Mouse (Mus musculus): ENCODE measurements at regions not wholly inside any gene's neighbourhood (a gene's known extent, or its start where the extent isn't known, plus 50 kb on each side); places are given as distances from the start of the nearest gene placed in this dataset.

- no peaks in the 10 kb centered on the region for H3K36me3 ChIP-seq (replicated peaks)
- no peaks in the 10 kb centered on the region for H3K4me1 ChIP-seq
- no peak for DNase-seq (ENCODE audit: low spot score)
- H3K27ac ChIP-seq (replicated peaks): no peak overlapping the region
- no peak overlapping the region for H3K4me3 ChIP-seq
- WGBS: 75% methylated on average over 5 of the region's 5 CpGs
- no peaks in the 10 kb centered on the region for H3K27me3 ChIP-seq (replicated peaks; ENCODE audit: low read depth, poor library complexity, severe bottlenecking)
- H3K9me3 ChIP-seq: no peaks in the 10 kb centered on the region
Observed at GRCm38 (mm10) chr13:72023666-72024065, 60.1 kb upstream of the Irx1 start.

- Histone ChIP-seq H3K4me1 (no peaks in the 10 kb centered on the region), H3K4me3 (no peak overlapping the region), H3K9me3 (no peaks in the 10 kb centered on the region), H3K36me3 (replicated peaks) (no peaks in the 10 kb centered on the region), H3K27me3 (replicated peaks; ENCODE audit: low read depth, poor library complexity, severe bottlenecking) (no peaks in the 10 kb centered on the region), H3K27ac (replicated peaks) (no peak overlapping the region)
- 86% methylated on average over 5 of the region's 5 CpGs for WGBS
- DNase-seq (ENCODE audit: low spot score): no peak
Observed at GRCm38 (mm10) chr13:72043930-72044470, 80.5 kb upstream of the Irx1 start.

GRCm38 (mm10) chr13:72056469-72056868 lies 92.9 kb upstream of the Irx1 start:
- Histone ChIP-seq H3K4me1 (peaks cover 4% of the 10 kb centered on the region), H3K4me3 (no peak overlapping the region), H3K27ac (replicated peaks) (no peak overlapping the region), H3K27me3 (replicated peaks; ENCODE audit: low read depth, poor library complexity, severe bottlenecking) (no peaks in the 10 kb centered on the region; the same call in 1 of the 2 replicates), H3K9me3 (no peaks in the 10 kb centered on the region), H3K36me3 (replicated peaks) (no peaks in the 10 kb centered on the region)
- WGBS: 95% methylated on average over 3 of the region's 3 CpGs
- DNase-seq (ENCODE audit: low spot score): no peak

GRCm38 (mm10) chr13:72061659-72062058 lies 98.1 kb upstream of the Irx1 start:
- no peaks in the 10 kb centered on the region for H3K9me3 ChIP-seq
- H3K4me3 ChIP-seq: no peak overlapping the region
- peaks cover 22% of the 10 kb centered on the region for H3K4me1 ChIP-seq
- 21% methylated on average over 6 of the region's 6 CpGs for WGBS
- H3K27ac ChIP-seq (replicated peaks): no peak overlapping the region
- peak; percentile 15 for DNase-seq (ENCODE audit: low spot score)
- peaks cover 9% of the 10 kb centered on the region; the same call in 1 of the 2 replicates for H3K27me3 ChIP-seq (replicated peaks; ENCODE audit: low read depth, poor library complexity, severe bottlenecking)
- H3K36me3 ChIP-seq (replicated peaks): no peaks in the 10 kb centered on the region

GRCm38 (mm10) chr13:72063278-72063761 lies 99.8 kb upstream of the Irx1 start:
- Histone ChIP-seq H3K36me3 (replicated peaks) (no peaks in the 10 kb centered on the region), H3K9me3 (no peaks in the 10 kb centered on the region), H3K27ac (replicated peaks) (no peak overlapping the region), H3K4me1 (peaks cover 22% of the 10 kb centered on the region), H3K4me3 (no peak overlapping the region), H3K27me3 (replicated peaks; ENCODE audit: low read depth, poor library complexity, severe bottlenecking) (peaks cover 9% of the 10 kb centered on the region; the same call in 1 of the 2 replicates)
- WGBS: 34% methylated on average over 5 of the region's 5 CpGs
- DNase-seq (ENCODE audit: low spot score): peak; percentile 27

GRCm38 (mm10) chr13:72096585-72096984 lies 133.1 kb upstream of the Irx1 start:
- no peaks in the 10 kb centered on the region for H3K9me3 ChIP-seq
- DNase-seq (ENCODE audit: low spot score): no peak
- H3K4me3 ChIP-seq: no peak overlapping the region
- 46% methylated on average over 5 of the region's 5 CpGs for WGBS
- H3K27ac ChIP-seq (replicated peaks): no peak overlapping the region
- no peaks in the 10 kb centered on the region for H3K27me3 ChIP-seq (replicated peaks; ENCODE audit: low read depth, poor library complexity, severe bottlenecking)
- no peaks in the 10 kb centered on the region for H3K4me1 ChIP-seq
- H3K36me3 ChIP-seq (replicated peaks): no peaks in the 10 kb centered on the region

- Histone ChIP-seq H3K27ac (replicated peaks) (no peak overlapping the region), H3K4me3 (no peak overlapping the region), H3K36me3 (replicated peaks) (no peaks in the 10 kb centered on the region), H3K27me3 (replicated peaks; ENCODE audit: low read depth, poor library complexity, severe bottlenecking) (no peaks in the 10 kb centered on the region), H3K4me1 (no peaks in the 10 kb centered on the region), H3K9me3 (no peaks in the 10 kb centered on the region)
- DNase-seq (ENCODE audit: low spot score): no peak
- 72% methylated on average over 8 of the region's 8 CpGs for WGBS
Observed at GRCm38 (mm10) chr13:72097268-72097667, 133.7 kb upstream of the Irx1 start.

- Histone ChIP-seq H3K27ac (replicated peaks) (no peak overlapping the region), H3K4me3 (no peak overlapping the region), H3K36me3 (replicated peaks) (no peaks in the 10 kb centered on the region), H3K27me3 (replicated peaks; ENCODE audit: low read depth, poor library complexity, severe bottlenecking) (no peaks in the 10 kb centered on the region), H3K4me1 (no peaks in the 10 kb centered on the region), H3K9me3 (no peaks in the 10 kb centered on the region)
- 89% methylated on average over 11 of the region's 11 CpGs for WGBS
- no peak for DNase-seq (ENCODE audit: low spot score)
Observed at GRCm38 (mm10) chr13:72097811-72098210, 134.3 kb upstream of the Irx1 start.

GRCm38 (mm10) chr13:72100741-72101140 lies 137.2 kb upstream of the Irx1 start:
- DNase-seq (ENCODE audit: low spot score): no peak
- H3K27ac ChIP-seq (replicated peaks): no peak overlapping the region
- H3K27me3 ChIP-seq (replicated peaks; ENCODE audit: low read depth, poor library complexity, severe bottlenecking): no peaks in the 10 kb centered on the region
- no peaks in the 10 kb centered on the region for H3K9me3 ChIP-seq
- H3K36me3 ChIP-seq (replicated peaks): no peaks in the 10 kb centered on the region
- WGBS: 82% methylated on average over 5 of the region's 5 CpGs
- H3K4me3 ChIP-seq: no peak overlapping the region
- H3K4me1 ChIP-seq: no peaks in the 10 kb centered on the region

GRCm38 (mm10) chr13:72108666-72109065 lies 145.1 kb upstream of the Irx1 start:
- Histone ChIP-seq H3K36me3 (replicated peaks) (no peaks in the 10 kb centered on the region), H3K27ac (replicated peaks) (no peak overlapping the region), H3K27me3 (replicated peaks; ENCODE audit: low read depth, poor library complexity, severe bottlenecking) (no peaks in the 10 kb centered on the region; the same call in 1 of the 2 replicates), H3K4me1 (no peaks in the 10 kb centered on the region), H3K4me3 (no peak overlapping the region), H3K9me3 (no peaks in the 10 kb centered on the region)
- 80% methylated on average over 1 of the region's 1 CpGs for WGBS
- DNase-seq (ENCODE audit: low spot score): no peak

GRCm38 (mm10) chr13:72113942-72114341 lies 150.4 kb upstream of the Irx1 start:
- WGBS: 86% methylated on average over 4 of the region's 4 CpGs
- DNase-seq (ENCODE audit: low spot score): no peak
- H3K27ac ChIP-seq (replicated peaks): no peak overlapping the region

GRCm38 (mm10) chr13:72114776-72115663 lies 151.5 kb upstream of the Irx1 start:
- Histone ChIP-seq H3K9me3 (no peaks in the 10 kb centered on the region), H3K4me3 (no peak overlapping the region), H3K27ac (replicated peaks) (no peak overlapping the region), H3K4me1 (peaks cover 12% of the 10 kb centered on the region), H3K27me3 (replicated peaks; ENCODE audit: low read depth, poor library complexity, severe bottlenecking) (peaks cover 33% of the 10 kb centered on the region), H3K36me3 (replicated peaks) (no peaks in the 10 kb centered on the region)
- peak; percentile 18 for DNase-seq (ENCODE audit: low spot score)
- WGBS: 32% methylated on average over 10 of the region's 10 CpGs

More at GRCm38 (mm10) chr13:72113942-72114341, 150.4 kb upstream of the Irx1 start:
- Histone ChIP-seq H3K4me3 (no peak overlapping the region), H3K4me1 (peaks cover 12% of the 10 kb centered on the region), H3K9me3 (no peaks in the 10 kb centered on the region), H3K27me3 (replicated peaks; ENCODE audit: low read depth, poor library complexity, severe bottlenecking) (peaks cover 24% of the 10 kb centered on the region), H3K36me3 (replicated peaks) (no peaks in the 10 kb centered on the region)

GRCm38 (mm10) chr13:72120467-72120866 lies 156.9 kb upstream of the Irx1 start:
- Histone ChIP-seq H3K4me1 (peaks cover 26% of the 10 kb centered on the region), H3K9me3 (no peaks in the 10 kb centered on the region), H3K36me3 (replicated peaks) (no peaks in the 10 kb centered on the region), H3K27me3 (replicated peaks; ENCODE audit: low read depth, poor library complexity, severe bottlenecking) (peaks cover 82% of the 10 kb centered on the region), H3K27ac (replicated peaks) (no peak overlapping the region), H3K4me3 (no peak overlapping the region)
- no peak for DNase-seq (ENCODE audit: low spot score)
- WGBS: 31% methylated on average over 7 of the region's 7 CpGs
